Mouse (Mus musculus) thymus, adult 2 months (tissue): ENCODE measurements around the gene Ppt1.

Source experiments
- CTCF ChIP-seq: fragments of 200-500 bp; IDR thresholded peaks from 2 replicates; pipeline ENCODE4 v1.5.1; 2012; ENCODE audit warnings: mild to moderate bottlenecking, control low read depth, low read length, moderate library complexity, borderline replicate concordance; ENCODE audit not compliant: control insufficient read depth, poor library complexity, insufficient read depth; ENCODE audit errors: extremely low read depth
- POLR2A ChIP-seq: fragments of 200-500 bp; IDR thresholded peaks from 2 replicates; pipeline ENCODE4 v1.6.1; 2012; ENCODE audit warnings: mild to moderate bottlenecking, low read length, control low read depth, moderate library complexity; ENCODE audit not compliant: control insufficient read depth, poor library complexity, insufficient read depth; ENCODE audit errors: extremely low read depth

DNA sequence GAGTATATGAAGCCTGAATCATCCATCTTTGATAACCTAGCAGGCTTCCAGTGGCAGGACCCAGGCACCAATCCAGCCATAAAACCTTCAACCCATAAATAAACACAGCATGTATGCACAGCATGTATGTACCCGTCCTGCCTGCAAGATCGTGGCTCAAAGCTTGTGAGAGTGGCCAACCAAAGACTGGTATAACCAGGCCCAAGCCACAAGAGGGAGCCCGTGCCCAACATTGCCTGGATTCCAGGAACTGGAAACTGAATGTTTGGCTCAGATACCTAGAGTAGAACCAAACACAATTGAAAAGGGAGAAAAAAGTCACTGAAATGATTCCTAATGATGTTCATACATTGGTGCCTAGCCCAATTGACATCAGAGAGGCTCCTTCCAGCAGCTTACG is 27.9 kb upstream of the Ppt1 start:
- TF ChIP-seq CTCF (peak; percentile 73; the same call in 1 of the 2 replicates), POLR2A (no peak)
